Mouse (Mus musculus) neural tube, embryonic 15.5 days (tissue): ENCODE results near the gene Cldn9. TPM values are rescaled to one million over a fixed set of nuclear protein-coding genes. Genes with fewer than 3 reads are reported as not detected.

Experiments
- ATAC-seq: fragments of 200-750 bp; cut with Nextera tagmentation; 2 replicates; pipeline ENCODE4 v1.8.0; 2017; ENCODE audit warnings: mild to moderate bottlenecking, moderate TSS enrichment, moderate library complexity; ENCODE audit not compliant: low FRiP score
- H3K27ac ChIP-seq: fragments of 300-500 bp; sonication (generic); replicated peaks from 2 replicates; pipeline ENCODE4 v1.5.1; 2015; ENCODE audit warnings: mild to moderate bottlenecking, inconsistent platforms
- H3K27me3 ChIP-seq: fragments of 300-500 bp; sonication (generic); replicated peaks from 2 replicates; pipeline ENCODE4 v1.6.1; 2015; ENCODE audit warnings: inconsistent platforms
- H3K36me3 ChIP-seq: fragments of 300-500 bp; sonication (generic); 2 replicates; pipeline ENCODE4 v1.6.1; 2015; ENCODE audit warnings: inconsistent platforms
- H3K4me1 ChIP-seq: fragments of 300-500 bp; sonication (generic); 2 replicates; pipeline ENCODE4 v1.6.1; 2015; ENCODE audit warnings: inconsistent platforms
- H3K4me2 ChIP-seq: fragments of 300-500 bp; sonication (generic); 2 replicates; pipeline ENCODE4 v1.6.1; 2015; ENCODE audit warnings: inconsistent platforms, mild to moderate bottlenecking, moderate library complexity
- H3K4me3 ChIP-seq: fragments of 300-500 bp; sonication (generic); replicated peaks from 2 replicates; pipeline ENCODE4 v1.5.1; 2015; ENCODE audit warnings: mild to moderate bottlenecking, inconsistent platforms
- H3K9ac ChIP-seq: fragments of 300-500 bp; sonication (generic); replicated peaks from 2 replicates; pipeline ENCODE4 v1.6.1; 2015; ENCODE audit warnings: mild to moderate bottlenecking, inconsistent platforms
- H3K9me3 ChIP-seq: fragments of 300-500 bp; sonication (generic); replicated peaks from 2 replicates; pipeline ENCODE4 v1.6.1; 2016; ENCODE audit warnings: inconsistent platforms
- WGBS: fragments of 180-500 bp; shearing (Covaris S2); methylation state at CpG from one replicate; pipeline ENCODE4 v1.1.7; 2015; ENCODE audit warnings: mixed read lengths; 5-methylcytosine and 5-hydroxymethylcytosine counted together
- polyA plus RNA-seq: library from polyadenylated mRNA; unstranded; fragments of >200 nt; fragmentation: Nextera tagmentation; extraction: Ambion mirVana; gene quantifications from 2 replicates; pipeline ENCODE4 v1.2.1, GENCODE M21; 2015

The Cldn9 gene
- polyA plus RNA-seq, 1 experiment from 2014 or later = 1.1 TPM

DNA sequence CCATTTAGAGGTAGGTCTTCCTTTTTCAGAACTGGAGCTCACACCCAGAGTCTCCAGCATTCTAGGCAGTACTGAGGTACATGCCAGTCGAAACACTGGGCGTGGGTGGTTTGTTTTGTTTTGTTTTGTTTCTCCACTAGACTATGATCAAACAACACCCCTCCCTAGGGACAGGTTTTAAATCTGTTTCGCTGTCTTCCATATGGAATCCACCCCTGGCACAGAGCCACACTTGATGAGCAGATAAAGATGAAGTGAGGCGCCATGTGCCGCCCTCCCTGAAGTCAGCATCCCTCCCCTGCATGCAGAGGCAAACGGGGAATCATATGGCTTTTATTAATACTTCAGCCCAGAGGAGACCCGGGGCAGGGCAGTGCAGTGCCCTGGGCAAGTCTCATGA is 20.9 kb upstream of the Cldn9 start:
- WGBS = 42% methylated on average over 7 of the region's 7 CpGs
- H3K4me1 ChIP-seq = peaks cover 4% of the 10 kb centered on the region
- peaks cover 10% of the 10 kb centered on the region for H3K27me3 ChIP-seq
- H3K9ac ChIP-seq = no peak overlapping the region
- no peaks in the 10 kb centered on the region for H3K36me3 ChIP-seq
- H3K4me2 ChIP-seq = no peak overlapping the region
- no peak for ATAC-seq
- H3K4me3 ChIP-seq = no peak overlapping the region
- no peaks in the 10 kb centered on the region for H3K9me3 ChIP-seq
- H3K27ac ChIP-seq = no peak overlapping the region

DNA sequence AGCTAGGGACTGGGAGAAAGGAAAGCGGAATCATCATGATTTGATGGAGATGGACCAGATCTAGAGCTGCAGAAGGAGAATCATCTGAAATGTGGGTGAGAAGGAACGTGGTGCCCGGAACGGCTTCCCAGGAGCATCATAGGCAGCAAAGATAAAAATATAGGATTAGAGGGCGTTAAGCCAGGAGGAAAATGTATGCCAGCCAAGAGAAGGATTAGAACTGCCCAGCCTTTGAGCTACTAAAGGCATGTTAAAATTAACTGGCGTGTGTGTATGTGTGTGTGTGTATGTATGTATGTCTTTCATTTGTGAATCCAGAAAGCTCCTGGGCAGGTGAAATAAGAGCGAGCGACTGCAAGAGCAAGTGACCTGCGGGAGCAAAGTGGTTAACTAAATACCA is 19.5 kb upstream of the Cldn9 start:
- Histone ChIP-seq H3K27ac (no peak overlapping the region), H3K4me3 (no peak overlapping the region), H3K9me3 (no peaks in the 10 kb centered on the region), H3K27me3 (peaks cover 20% of the 10 kb centered on the region), H3K4me1 (peaks cover 12% of the 10 kb centered on the region), H3K36me3 (no peaks in the 10 kb centered on the region), H3K9ac (no peak overlapping the region), H3K4me2 (no peak overlapping the region)
- ATAC-seq = no peak
- WGBS = 90% methylated on average over 9 of the region's 9 CpGs

DNA sequence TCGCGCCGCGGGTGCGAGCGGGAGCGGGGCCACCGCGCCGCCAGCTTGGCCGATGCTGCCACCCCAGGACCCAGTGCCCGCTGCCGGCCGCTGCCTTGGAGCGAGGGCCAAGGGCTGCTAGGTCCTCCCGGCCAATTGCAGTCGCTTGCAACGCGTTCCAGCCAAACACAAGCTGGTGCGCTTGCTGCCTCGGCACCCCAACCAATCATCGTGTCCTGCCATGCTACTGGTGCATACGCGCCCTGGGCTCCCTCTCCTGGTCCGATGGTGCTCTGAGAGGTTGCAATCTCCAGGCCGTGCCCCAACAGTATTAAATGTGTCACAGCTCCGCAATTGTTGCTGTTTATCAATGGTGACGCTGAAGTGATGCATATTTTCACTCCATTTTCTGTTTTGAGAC is 16.3 kb upstream of the Cldn9 start:
- H3K36me3 ChIP-seq = no peaks in the 10 kb centered on the region
- H3K4me1 ChIP-seq = peaks cover 12% of the 10 kb centered on the region
- peak overlapping the region; percentile 98 for H3K4me2 ChIP-seq
- peak overlapping the region; percentile 49 for H3K27ac ChIP-seq
- peak overlapping the region; percentile 54 for H3K4me3 ChIP-seq
- WGBS = 1% methylated on average over 27 of the region's 28 CpGs
- no peaks in the 10 kb centered on the region for H3K9me3 ChIP-seq
- peak overlapping the region; percentile 60 for H3K9ac ChIP-seq
- H3K27me3 ChIP-seq = peaks cover 35% of the 10 kb centered on the region
- ATAC-seq = peak; percentile 96

DNA sequence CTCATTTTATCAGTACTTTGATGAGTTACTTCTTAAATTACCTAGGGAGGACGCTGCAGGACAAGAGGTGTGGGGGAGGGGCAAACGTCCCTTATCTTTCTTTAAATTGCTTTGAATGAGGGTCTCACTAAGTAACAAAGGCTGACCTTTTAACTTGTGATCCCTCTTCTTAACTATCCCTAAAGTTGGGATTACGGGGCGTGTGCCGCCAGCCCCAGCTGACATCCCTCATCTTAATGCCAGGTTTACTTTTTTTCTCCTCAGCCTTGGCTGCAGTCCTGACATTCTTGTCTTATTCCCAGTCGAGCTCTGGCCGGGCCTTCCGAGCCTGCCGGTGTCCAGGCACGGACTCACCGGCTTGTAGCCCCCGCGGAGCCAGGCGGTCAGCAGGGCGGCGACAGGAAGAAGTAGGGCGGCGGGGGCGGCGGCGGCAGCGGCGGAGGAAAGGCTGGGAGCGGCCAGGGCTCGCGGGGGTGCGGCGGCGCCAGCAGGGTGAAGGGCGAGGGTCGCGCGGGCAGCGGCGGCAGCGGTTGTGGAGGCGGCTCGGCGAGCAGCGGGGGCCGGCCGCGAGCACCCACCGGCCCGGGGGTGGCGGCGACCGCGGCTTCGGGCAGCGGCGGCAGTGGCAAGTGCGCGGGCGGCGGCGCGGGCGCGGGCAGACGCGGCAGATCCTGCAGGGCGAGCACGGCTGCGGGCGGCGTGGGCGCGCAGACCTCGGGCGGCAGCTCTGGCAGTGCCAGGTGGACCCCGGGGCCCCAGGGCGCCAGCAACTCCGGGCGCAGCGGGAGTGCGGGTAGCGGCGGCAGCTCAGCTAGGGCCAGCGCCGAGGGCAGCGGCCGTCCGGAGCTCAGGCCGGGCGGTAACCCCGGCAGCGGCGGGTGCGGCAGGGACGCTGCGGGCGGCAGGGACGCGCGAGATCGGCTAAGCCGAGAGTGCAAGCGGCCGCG is 15.6 kb upstream of the Cldn9 start:
- peak overlapping the region; percentile 60 for H3K9ac ChIP-seq
- ATAC-seq = peak; percentile 69
- no peaks in the 10 kb centered on the region for H3K9me3 ChIP-seq
- no peaks in the 10 kb centered on the region for H3K36me3 ChIP-seq
- H3K27me3 ChIP-seq = peaks cover 35% of the 10 kb centered on the region
- WGBS = under 1% methylated on average over 85 of the region's 101 CpGs
- H3K4me2 ChIP-seq = peak overlapping the region; percentile 98
- H3K4me3 ChIP-seq = peak overlapping the region; percentile 54
- H3K4me1 ChIP-seq = peaks cover 12% of the 10 kb centered on the region
- H3K27ac ChIP-seq = peak overlapping the region; percentile 49

DNA sequence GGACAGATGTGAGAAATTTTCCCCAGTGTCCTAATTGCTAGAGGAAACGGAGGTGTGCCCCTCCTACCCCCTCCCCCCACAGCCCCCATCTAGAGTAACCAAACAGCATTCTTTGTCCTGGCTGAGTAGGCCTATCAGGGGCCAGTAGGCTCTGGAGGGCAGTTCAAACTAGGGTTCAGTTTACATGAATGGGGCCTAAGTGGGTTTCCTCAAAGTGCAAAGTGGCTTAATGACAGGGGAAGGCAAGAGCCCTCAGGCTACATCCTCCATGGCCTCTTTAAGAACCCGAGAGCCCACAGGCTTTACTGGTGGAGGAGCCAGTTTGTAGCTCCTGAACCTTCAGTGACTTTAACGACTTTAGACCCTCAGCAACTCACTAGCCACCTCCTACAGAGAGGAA is 12.0 kb upstream of the Cldn9 start:
- Histone ChIP-seq H3K4me3 (no peak overlapping the region), H3K27ac (no peak overlapping the region), H3K4me2 (no peak overlapping the region), H3K36me3 (no peaks in the 10 kb centered on the region), H3K9ac (no peak overlapping the region), H3K27me3 (peaks cover 25% of the 10 kb centered on the region), H3K9me3 (no peaks in the 10 kb centered on the region), H3K4me1 (peaks cover 12% of the 10 kb centered on the region)
- ATAC-seq = no peak
- WGBS = 12% methylated on average over 3 of the region's 3 CpGs

GRCm38 (mm10) chr17:23694491-23694890 is 10.7 kb upstream of the Cldn9 start:
- no peaks in the 10 kb centered on the region for H3K9me3 ChIP-seq
- no peak overlapping the region for H3K4me3 ChIP-seq
- no peak overlapping the region for H3K9ac ChIP-seq
- H3K4me2 ChIP-seq = no peak overlapping the region
- no peak for ATAC-seq
- 71% methylated on average over 1 of the region's 1 CpGs for WGBS
- peaks cover 25% of the 10 kb centered on the region for H3K27me3 ChIP-seq
- H3K27ac ChIP-seq = no peak overlapping the region
- peaks cover 7% of the 10 kb centered on the region for H3K4me1 ChIP-seq
- no peaks in the 10 kb centered on the region for H3K36me3 ChIP-seq

- no peak overlapping the region for H3K4me2 ChIP-seq
- WGBS = 16% methylated on average over 15 of the region's 15 CpGs
Measured at GRCm38 (mm10) chr17:23683226-23683625, 600 bp downstream of the Cldn9 start.

DNA sequence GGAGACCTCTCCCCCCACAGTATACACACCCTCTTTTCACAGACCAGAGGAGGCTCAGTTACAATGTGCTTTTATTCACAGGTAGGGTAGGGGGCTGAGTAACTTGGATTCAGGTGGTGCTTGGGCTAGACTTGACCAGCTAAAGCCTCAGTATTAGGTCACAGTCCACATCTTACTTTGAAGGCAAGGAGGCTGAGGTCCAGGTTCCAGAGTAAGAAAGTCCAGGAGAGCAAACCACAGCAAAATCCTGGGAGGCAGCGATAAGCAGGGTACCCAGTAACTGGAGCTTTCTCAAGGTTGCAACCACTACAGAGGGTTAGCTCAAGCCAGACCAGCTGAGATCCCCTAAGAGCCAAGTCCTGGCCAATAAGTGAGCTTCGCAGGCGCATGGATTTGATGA is 1.3 kb downstream of the Cldn9 start:
- H3K9ac ChIP-seq = no peak overlapping the region
- ATAC-seq = no peak
- H3K27me3 ChIP-seq = peaks cover 74% of the 10 kb centered on the region
- H3K4me1 ChIP-seq = peaks cover 13% of the 10 kb centered on the region
- WGBS = 65% methylated on average over 3 of the region's 3 CpGs
- H3K27ac ChIP-seq = no peak overlapping the region
- no peaks in the 10 kb centered on the region for H3K36me3 ChIP-seq
- H3K4me3 ChIP-seq = no peak overlapping the region
- H3K9me3 ChIP-seq = no peaks in the 10 kb centered on the region
- no peak overlapping the region for H3K4me2 ChIP-seq

More at GRCm38 (mm10) chr17:23683226-23683625, 600 bp downstream of the Cldn9 start:
- no peak overlapping the region for H3K27ac ChIP-seq
- H3K9ac ChIP-seq = no peak overlapping the region
- H3K9me3 ChIP-seq = no peaks in the 10 kb centered on the region
- H3K36me3 ChIP-seq = no peaks in the 10 kb centered on the region
- 0 out of 2 replicates have a peak, but pooled peaks have one; percentile 35 for ATAC-seq
- H3K27me3 ChIP-seq = peaks cover 68% of the 10 kb centered on the region
- peaks cover 11% of the 10 kb centered on the region for H3K4me1 ChIP-seq
- no peak overlapping the region for H3K4me3 ChIP-seq

DNA sequence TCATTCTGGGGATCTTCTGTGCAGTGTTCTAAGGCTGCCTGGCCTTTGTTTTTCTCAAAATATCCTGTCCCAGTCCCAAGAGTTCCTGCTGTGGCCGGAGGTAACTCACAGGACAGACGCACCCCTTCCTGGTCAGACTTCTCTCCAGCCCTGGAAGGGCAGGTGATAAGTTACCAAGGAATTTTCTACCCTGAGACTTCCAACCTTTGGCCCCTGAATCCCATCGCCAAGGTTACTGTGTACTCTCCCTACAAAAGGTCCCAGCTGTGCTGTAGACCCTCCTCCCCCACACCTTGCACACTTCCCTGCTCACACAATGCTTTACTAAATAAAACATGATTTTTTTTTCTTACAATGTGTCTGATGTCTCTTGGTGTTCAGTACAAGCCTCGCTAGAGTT is 1.7 kb downstream of the Cldn9 start:
- no peak overlapping the region for H3K9ac ChIP-seq
- no peak overlapping the region for H3K27ac ChIP-seq
- H3K36me3 ChIP-seq = no peaks in the 10 kb centered on the region
- H3K4me3 ChIP-seq = no peak overlapping the region
- peaks cover 18% of the 10 kb centered on the region for H3K4me1 ChIP-seq
- H3K4me2 ChIP-seq = no peak overlapping the region
- 65% methylated on average over 4 of the region's 4 CpGs for WGBS
- H3K27me3 ChIP-seq = peaks cover 75% of the 10 kb centered on the region
- no peak for ATAC-seq
- H3K9me3 ChIP-seq = no peaks in the 10 kb centered on the region

GRCm38 (mm10) chr17:23681086-23681485 is 2.7 kb downstream of the Cldn9 start:
- no peak for ATAC-seq
- peaks cover 28% of the 10 kb centered on the region for H3K4me1 ChIP-seq
- no peaks in the 10 kb centered on the region for H3K9me3 ChIP-seq
- H3K9ac ChIP-seq = no peak overlapping the region
- no peak overlapping the region for H3K4me2 ChIP-seq
- no peak overlapping the region for H3K4me3 ChIP-seq
- no peak overlapping the region for H3K27ac ChIP-seq
- no peaks in the 10 kb centered on the region for H3K36me3 ChIP-seq
- 77% methylated on average over 10 of the region's 10 CpGs for WGBS
- H3K27me3 ChIP-seq = peaks cover 83% of the 10 kb centered on the region

DNA sequence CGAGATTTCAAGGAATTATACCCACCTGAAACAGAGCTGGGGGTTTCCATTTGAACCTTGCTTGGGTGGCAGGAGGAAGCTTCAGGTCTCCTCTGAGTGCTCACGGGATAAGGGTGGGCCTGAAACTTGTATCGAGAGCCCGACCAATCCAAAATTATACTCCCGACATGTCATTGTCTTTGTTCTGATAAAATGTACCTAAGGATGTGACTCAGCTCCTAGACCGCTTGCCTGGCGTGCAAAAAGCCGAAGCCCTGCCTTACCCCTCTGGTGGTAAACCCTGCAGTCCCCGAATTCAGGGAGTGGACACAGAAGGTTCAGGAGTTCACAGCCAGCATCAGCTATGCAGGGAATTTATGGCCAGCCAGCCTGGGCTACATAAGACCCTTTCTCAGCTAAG is 3.5 kb downstream of the Cldn9 start:
- Histone ChIP-seq H3K36me3 (no peaks in the 10 kb centered on the region), H3K9ac (no peak overlapping the region), H3K4me2 (no peak overlapping the region), H3K27ac (no peak overlapping the region), H3K4me1 (peaks cover 35% of the 10 kb centered on the region), H3K27me3 (peaks cover 89% of the 10 kb centered on the region), H3K4me3 (no peak overlapping the region), H3K9me3 (no peaks in the 10 kb centered on the region)
- ATAC-seq = no peak
- WGBS = 66% methylated on average over 9 of the region's 9 CpGs

DNA sequence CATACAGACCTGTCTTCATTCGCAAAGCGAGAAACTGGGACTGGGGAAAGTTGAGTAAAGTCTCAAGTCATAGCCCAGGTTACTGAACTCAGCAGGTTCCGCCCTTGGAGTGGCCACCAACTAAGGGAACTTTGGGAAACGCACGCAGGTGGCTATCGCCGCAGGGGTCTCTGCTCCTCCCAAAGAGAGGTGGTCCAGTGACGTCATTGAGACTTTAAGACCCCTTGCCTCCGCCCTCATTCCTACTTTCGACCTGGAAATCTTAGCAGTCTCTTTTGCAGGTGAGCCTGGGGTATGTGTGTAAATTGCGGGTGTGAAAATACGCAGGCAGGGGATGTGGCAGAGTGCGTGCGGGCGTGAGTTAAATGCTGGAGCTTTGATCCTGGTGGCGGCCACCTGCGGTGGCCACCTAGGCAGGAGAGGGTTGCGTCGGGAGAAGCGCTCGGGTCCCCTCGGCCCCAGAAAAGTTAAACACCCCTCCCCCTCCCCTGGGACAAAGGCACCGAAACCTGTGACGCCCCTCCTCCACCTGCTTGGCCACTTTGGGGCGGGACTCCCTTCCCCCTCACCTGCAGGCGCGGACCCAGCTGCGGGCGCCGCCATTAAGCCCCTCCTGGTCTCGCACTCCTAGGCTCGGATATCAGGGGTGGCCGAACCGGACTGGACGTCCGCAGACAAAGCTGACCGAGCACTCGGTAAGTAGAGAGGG is 4.5 kb downstream of the Cldn9 start, which contains the start of gene Cldn6:
TSS of gene Cldn6 (plus strand) at position 123 of the 709 bp plus-strand sequence.
- Histone ChIP-seq H3K9me3 (no peaks in the 10 kb centered on the region), H3K27me3 (peaks cover 86% of the 10 kb centered on the region), H3K4me1 (peaks cover 46% of the 10 kb centered on the region), H3K9ac (no peak within 1 kb of the TSS), H3K4me2 (peak within 1 kb of the TSS; percentile 11), H3K36me3 (no peaks in the 10 kb centered on the region), H3K4me3 (0 out of 2 replicates have a peak within 1 kb of the TSS, but pooled peaks have one; percentile 0), H3K27ac (no peak within 1 kb of the TSS)
- WGBS = 3% methylated on average over 38 of the region's 38 CpGs
- no peak for ATAC-seq
